Mouse (Mus musculus): Measurements from ENCODE around the gene Tex13c3.
"Not testable (repeated sequence)": the region's sequence is repeated elsewhere in the genome, so short reads cannot be mapped to it uniquely, and the experiment has no call there.

Tex13c3 gene

GRCm38 (mm10) chrX:19481219-19481618 lies at the start of gene Tex13c3:
Gene Tex13c3, minus strand, starts transcription at chrX:19481319.
- in situ Hi-C loops (cut with MseI, MboI), result not testable (repeated sequence)

- in situ Hi-C loops (cut with MseI, MboI), result no loop called here
These were observed 8.6 kb upstream of the Tex13c3 start for GRCm38 (mm10) chrX:19489731-19490130.

Data from mouse trophoblast stem cell (cell line).